Mouse (Mus musculus) cerebellum, adult (tissue): Measurements from ENCODE around the gene Gm4567.
"Not testable (repeated sequence)": the region's sequence is repeated elsewhere in the genome, so short reads cannot be mapped to it uniquely, and the experiment has no call there.

Experiments
- ATAC-seq: cut with Nextera tagmentation; 2 replicates; pipeline ENCODE4 v1.9.2; 2017; ENCODE audit warnings: mild to moderate bottlenecking, moderate library complexity, mixed read lengths; ENCODE audit not compliant: insufficient number of reproducible peaks, low FRiP score, low TSS enrichment

Gm4567 gene

DNA sequence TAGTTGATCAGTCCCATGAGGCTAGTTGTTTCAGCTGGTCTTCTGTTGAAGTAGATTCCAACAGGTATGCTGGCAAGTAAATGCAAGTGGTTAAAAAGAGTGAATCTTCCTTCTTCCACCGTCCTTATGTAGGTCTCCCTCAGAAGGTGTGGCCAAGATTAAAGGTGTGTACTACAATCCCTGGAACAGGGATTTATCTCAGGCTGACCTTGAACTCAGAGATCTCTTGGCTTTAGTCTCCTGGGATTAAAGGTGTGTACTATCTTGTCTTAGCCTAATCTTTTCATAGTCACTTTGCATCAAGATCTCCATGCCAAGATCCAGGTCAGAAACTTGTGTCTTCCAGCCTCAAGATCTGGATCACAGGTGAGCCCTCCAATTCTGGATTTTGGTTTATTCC lies at the start of gene Gm4567:
Gene Gm4567 (minus strand): TSS at position 101 of the 400 bp plus-strand sequence.
- not testable (repeated sequence) for ATAC-seq

DNA sequence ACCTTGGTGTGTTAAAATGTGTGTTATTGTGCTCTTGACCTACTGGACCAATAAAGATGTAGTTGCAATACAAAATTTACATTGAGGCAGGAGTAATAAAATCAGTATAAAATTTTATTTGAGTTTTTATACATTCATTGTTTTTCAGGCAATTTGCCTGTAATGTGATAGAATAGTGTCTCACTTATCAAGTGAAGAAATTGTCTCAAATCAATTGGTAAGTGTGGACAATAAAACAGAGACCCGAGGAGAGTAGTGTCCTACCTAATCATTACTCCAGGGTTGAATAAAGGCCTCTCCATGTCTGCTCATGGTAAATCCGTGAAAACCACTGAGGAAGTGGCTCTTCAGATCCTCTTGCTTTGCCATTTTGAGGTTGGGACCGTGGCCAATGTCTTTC lies 41.9 kb upstream of the Gm4567 start, which contains the start of gene Vmn1r157:
Gene Vmn1r157 (plus strand): TSS at position 301 of the 400 bp plus-strand sequence.
- not testable (repeated sequence) for ATAC-seq

DNA sequence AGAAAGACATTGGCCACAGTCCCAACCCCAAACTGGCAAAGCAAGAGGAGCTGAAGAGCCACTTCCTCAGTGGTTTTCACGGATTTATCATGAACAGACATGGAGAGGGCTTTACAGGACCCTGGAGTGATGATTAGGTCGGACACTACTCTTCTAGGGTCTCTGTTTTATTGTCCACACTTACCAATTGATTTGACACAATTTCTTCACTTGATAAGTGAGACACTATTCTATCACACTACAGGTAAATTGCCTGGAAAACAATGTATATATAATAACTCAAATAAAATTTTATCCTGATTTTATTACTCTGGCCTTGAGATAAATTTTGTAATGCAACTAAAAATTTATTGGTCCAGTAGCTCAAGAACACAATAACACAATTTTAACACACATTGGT lies 27.3 kb downstream of the Gm4567 start, which contains the start of gene Gm8693:
Gene Gm8693 (minus strand): TSS at position 101 of the 400 bp plus-strand sequence.
- not testable (repeated sequence) for ATAC-seq
